Mouse (Mus musculus) embryonic facial prominence, embryonic 11.5 days (tissue): ENCODE measurements around the gene Ccdc120. TPM values are rescaled to one million over a fixed set of nuclear protein-coding genes. Genes with fewer than 3 reads are reported as not detected.
A peak's percentile ranks its signal among the peaks of the same experiment; 100 is the strongest.
"Not testable (repeated sequence)": the region's sequence is repeated elsewhere in the genome, so short reads cannot be mapped to it uniquely, and the experiment has no call there.

Experiments
- ATAC-seq: fragments of 200-750 bp; cut with Nextera tagmentation; replicated peaks from 2 replicates; pipeline ENCODE4 v1.8.0; 2017; ENCODE audit warnings: low read depth; ENCODE audit not compliant: insufficient number of reproducible peaks, low FRiP score, low TSS enrichment
- DNase-seq: peaks from one replicate; pipeline ENCODE4 v3.0.0-alpha.2; 2015; ENCODE audit warnings: low spot score
- H3K27ac ChIP-seq: fragments of 300-500 bp; sonication (generic); replicated peaks from 2 replicates; pipeline ENCODE4 v1.5.1; 2014; ENCODE audit warnings: mild to moderate bottlenecking, low read depth, low read length, control low read depth
- H3K27me3 ChIP-seq: fragments of 300-500 bp; sonication (generic); 2 replicates; pipeline ENCODE4 v1.6.1; 2014; ENCODE audit warnings: mild to moderate bottlenecking, low read length, moderate library complexity, mixed read lengths; ENCODE audit not compliant: control insufficient read depth, insufficient read depth
- H3K36me3 ChIP-seq: fragments of 300-500 bp; sonication (generic); replicated peaks from 2 replicates; pipeline ENCODE4 v1.6.1; 2014; ENCODE audit warnings: low read depth, mild to moderate bottlenecking, low read length, moderate library complexity, mixed read lengths; ENCODE audit not compliant: control insufficient read depth, insufficient read depth
- H3K4me1 ChIP-seq: fragments of 300-500 bp; sonication (generic); 2 replicates; pipeline ENCODE4 v1.6.1; 2014; ENCODE audit warnings: low read length, mixed read lengths; ENCODE audit not compliant: control insufficient read depth, insufficient read depth
- H3K4me2 ChIP-seq: fragments of 300-500 bp; sonication (generic); 2 replicates; pipeline ENCODE4 v1.6.1; 2014; ENCODE audit warnings: low read depth, mild to moderate bottlenecking, control low read depth, low read length, moderate library complexity
- H3K4me3 ChIP-seq: fragments of 300-500 bp; sonication (generic); 2 replicates; pipeline ENCODE4 v1.5.1; 2014; ENCODE audit warnings: low read depth, low read length, control low read depth
- H3K9ac ChIP-seq: fragments of 300-500 bp; sonication (generic); replicated peaks from 2 replicates; pipeline ENCODE4 v1.6.1; 2014; ENCODE audit warnings: mild to moderate bottlenecking, control low read depth, low read length
- H3K9me3 ChIP-seq: fragments of 300-500 bp; sonication (generic); replicated peaks from 2 replicates; pipeline ENCODE4 v1.6.1; 2016; ENCODE audit warnings: mild to moderate bottlenecking, low read length, inconsistent platforms, mixed read lengths; ENCODE audit not compliant: control insufficient read depth
- WGBS: fragments of 180-500 bp; shearing (Covaris S2); extraction: QIAGEN DNeasy Blood & Tissue Kit; methylation state at CpG from one replicate; pipeline ENCODE4 v1.1.7; 2014; 5-methylcytosine and 5-hydroxymethylcytosine counted together
- polyA plus RNA-seq: library from polyadenylated mRNA; unstranded; fragments of >200 nt; fragmentation: Nextera tagmentation; extraction: Ambion mirVana; gene quantifications from 2 replicates; pipeline ENCODE4 v1.2.1, GENCODE M21; 2014

Gene Ccdc120
- polyA plus RNA-seq, 1 experiment from 2014 or later = 14.5 TPM

GRCm38 (mm10) chrX:7727176-7727575, 23.5 kb downstream of the Ccdc120 start:
- WGBS = 94% methylated on average over 13 of the region's 13 CpGs
- Histone ChIP-seq H3K4me3 (no peak overlapping the region), H3K27ac (no peak overlapping the region), H3K27me3 (no peaks in the 10 kb centered on the region), H3K4me1 (no peaks in the 10 kb centered on the region), H3K9ac (no peak overlapping the region), H3K4me2 (no peak overlapping the region), H3K9me3 (no peaks in the 10 kb centered on the region), H3K36me3 (no peaks in the 10 kb centered on the region)
- no peak for DNase-seq
- ATAC-seq = no peak

GRCm38 (mm10) chrX:7725841-7726240, 24.9 kb downstream of the Ccdc120 start:
- ATAC-seq (no peak), DNase-seq (no peak)
- H3K36me3 ChIP-seq = no peaks in the 10 kb centered on the region
- no peaks in the 10 kb centered on the region for H3K4me1 ChIP-seq
- H3K4me3 ChIP-seq = no peak overlapping the region
- WGBS = 82% methylated on average over 12 of the region's 12 CpGs
- no peaks in the 10 kb centered on the region for H3K27me3 ChIP-seq
- H3K9me3 ChIP-seq = no peaks in the 10 kb centered on the region
- H3K27ac ChIP-seq = no peak overlapping the region
- no peak overlapping the region for H3K4me2 ChIP-seq
- H3K9ac ChIP-seq = no peak overlapping the region

GRCm38 (mm10) chrX:7724135-7724534, 26.6 kb downstream of the Ccdc120 start:
- H3K4me1 ChIP-seq = no peaks in the 10 kb centered on the region
- DNase-seq = no peak
- no peak overlapping the region for H3K4me3 ChIP-seq
- ATAC-seq = no peak
- H3K27ac ChIP-seq = no peak overlapping the region
- WGBS = 83% methylated on average over 7 of the region's 7 CpGs
- no peaks in the 10 kb centered on the region for H3K36me3 ChIP-seq
- H3K4me2 ChIP-seq = no peak overlapping the region
- H3K9ac ChIP-seq = no peak overlapping the region
- H3K27me3 ChIP-seq = no peaks in the 10 kb centered on the region
- H3K9me3 ChIP-seq = no peaks in the 10 kb centered on the region

GRCm38 (mm10) chrX:7722691-7723090, 28.0 kb downstream of the Ccdc120 start:
- Histone ChIP-seq H3K4me2 (peak overlapping the region; percentile 46), H3K9me3 (no peaks in the 10 kb centered on the region), H3K27ac (no peak overlapping the region), H3K4me1 (no peaks in the 10 kb centered on the region), H3K9ac (peak overlapping the region; percentile 67), H3K36me3 (no peaks in the 10 kb centered on the region), H3K27me3 (no peaks in the 10 kb centered on the region), H3K4me3 (peak overlapping the region; percentile 53)
- DNase-seq = no peak
- no peak for ATAC-seq
- 28% methylated on average over 4 of the region's 4 CpGs for WGBS

GRCm38 (mm10) chrX:7722282-7722611, 28.5 kb downstream of the Ccdc120 start:
- ATAC-seq (peak; percentile 41), DNase-seq (no peak)
- H3K9ac ChIP-seq = peak overlapping the region; percentile 67
- WGBS = 20% methylated on average over 11 of the region's 11 CpGs
- H3K4me2 ChIP-seq = peak overlapping the region; percentile 46
- H3K27me3 ChIP-seq = no peaks in the 10 kb centered on the region
- no peak overlapping the region for H3K27ac ChIP-seq
- H3K9me3 ChIP-seq = no peaks in the 10 kb centered on the region
- no peaks in the 10 kb centered on the region for H3K4me1 ChIP-seq
- H3K4me3 ChIP-seq = peak overlapping the region; percentile 53
- H3K36me3 ChIP-seq = no peaks in the 10 kb centered on the region

GRCm38 (mm10) chrX:7721514-7722281, 29.0 kb downstream of the Ccdc120 start, which contains the start of gene Gm45208:
Gene Gm45208 (plus strand): TSS chrX:7722245.
- DNase-seq (peak; percentile 80), ATAC-seq (peak; percentile 77)
- Histone ChIP-seq H3K4me2 (peak within 1 kb of the TSS; percentile 46), H3K36me3 (no peaks in the 10 kb centered on the region), H3K4me3 (peak within 1 kb of the TSS; percentile 53), H3K4me1 (no peaks in the 10 kb centered on the region), H3K27me3 (no peaks in the 10 kb centered on the region), H3K27ac (peak within 1 kb of the TSS; percentile 81), H3K9ac (peak within 1 kb of the TSS; percentile 67), H3K9me3 (no peaks in the 10 kb centered on the region)
- WGBS = 22% methylated on average over 22 of the region's 22 CpGs

- not testable (repeated sequence) for H3K4me2 ChIP-seq, H3K27me3 ChIP-seq, H3K4me3 ChIP-seq, H3K9ac ChIP-seq, H3K36me3 ChIP-seq, H3K9me3 ChIP-seq, ATAC-seq, H3K4me1 ChIP-seq, H3K27ac ChIP-seq, DNase-seq
- 42% methylated on average over 1 of the region's 1 CpGs for WGBS
These were observed 34.6 kb downstream of the Ccdc120 start for GRCm38 (mm10) chrX:7716058-7716457.

- not testable (repeated sequence) for H3K27me3 ChIP-seq, H3K9me3 ChIP-seq, H3K4me1 ChIP-seq, H3K9ac ChIP-seq, H3K36me3 ChIP-seq, H3K27ac ChIP-seq
- peak within 1 kb of the TSS; percentile 23 for H3K4me3 ChIP-seq
- WGBS = 16% methylated on average over 36 of the region's 60 CpGs
- peak; percentile 95 for ATAC-seq
- DNase-seq = peak; percentile 91
- H3K4me2 ChIP-seq = peak within 1 kb of the TSS; percentile 39
These were observed 36.4 kb downstream of the Ccdc120 start, which contains the start of gene Wdr45 for GRCm38 (mm10) chrX:7714135-7714899. Gene Wdr45 (plus strand): TSS chrX:7714333.
